Mouse (Mus musculus): ENCODE measurements at regions not wholly inside any gene's neighbourhood (a gene's known extent, or its start where the extent isn't known, plus 50 kb on each side); places are given as distances from the start of the nearest gene placed in this dataset.

DNA sequence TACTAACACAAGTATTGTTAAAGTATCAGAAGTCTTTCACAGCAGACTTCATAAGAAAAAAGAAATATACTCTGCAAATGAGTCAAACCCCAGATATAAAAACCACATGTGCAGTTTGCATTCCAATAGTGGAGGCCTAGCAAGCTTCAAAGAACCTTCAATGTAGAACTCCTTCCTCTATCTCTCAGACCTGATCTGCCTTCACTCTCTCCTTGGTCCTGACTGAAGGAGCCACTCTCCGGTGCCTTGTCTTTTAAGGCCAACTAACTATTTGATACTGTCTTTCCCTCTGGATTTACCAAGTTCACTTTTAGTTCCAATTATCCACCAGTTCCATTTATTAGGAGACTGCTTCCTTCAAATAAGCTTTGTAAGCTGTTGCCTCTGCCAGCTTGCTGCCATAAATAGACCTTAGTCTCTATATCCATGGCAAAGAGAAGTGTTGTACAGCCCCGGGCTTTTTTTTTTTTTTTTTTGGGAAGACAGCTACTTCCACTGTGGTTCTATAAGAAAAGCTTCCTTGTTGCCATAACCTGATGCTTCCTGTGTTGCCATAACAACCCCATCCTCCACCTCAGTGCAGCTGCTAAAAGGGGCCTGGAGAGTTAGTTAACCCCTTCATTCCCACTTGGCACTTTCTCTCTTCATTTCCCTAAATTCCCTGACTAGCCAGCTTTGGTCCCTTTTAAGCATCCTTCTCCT is 266.5 kb upstream of the Tbl1xr1 start:
- ATAC-seq (ENCODE audit: low FRiP score), result peak; percentile 88
- peak overlapping the region; percentile 33; the same call in 1 of the 2 replicates for H3K27ac ChIP-seq (replicated peaks)

DNA sequence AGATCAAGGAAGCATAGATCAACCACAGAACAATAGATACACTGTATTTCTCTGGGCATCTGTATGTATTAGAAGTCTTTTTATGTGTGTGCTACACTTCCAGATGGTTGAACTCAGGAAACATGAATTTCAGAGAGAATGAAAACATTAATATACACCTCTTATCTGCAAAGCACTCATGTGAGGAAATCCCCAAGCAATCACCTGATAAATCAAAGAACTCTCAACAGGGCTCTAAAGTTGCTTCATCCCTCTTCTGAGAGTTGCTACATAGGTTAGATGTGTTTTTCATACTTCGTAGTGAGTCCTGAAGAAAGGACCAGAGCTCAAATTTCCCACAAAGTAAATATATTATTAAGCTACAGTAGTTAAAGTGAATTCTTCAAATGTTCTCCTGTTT is 263.1 kb upstream of the Tbl1xr1 start:
- Histone ChIP-seq H3K4me1 (peaks cover 17% of the 10 kb centered on the region), H3K9me3 (replicated peaks) (no peaks in the 10 kb centered on the region), H3K4me2 (no peak overlapping the region), H3K9ac (replicated peaks) (no peak overlapping the region), H3K27ac (replicated peaks) (no peak overlapping the region), H3K4me3 (replicated peaks) (no peak overlapping the region), H3K36me3 (no peaks in the 10 kb centered on the region), H3K27me3 (replicated peaks) (no peaks in the 10 kb centered on the region)
- 73% methylated on average over 1 of the region's 1 CpGs for WGBS
- no peak for ATAC-seq (ENCODE audit: low FRiP score)

More for the DNA sequence above, 266.5 kb upstream of the Tbl1xr1 start:
- Histone ChIP-seq H3K4me2 (no peak overlapping the region), H3K4me1 (peaks cover 14% of the 10 kb centered on the region), H3K9me3 (replicated peaks) (no peaks in the 10 kb centered on the region), H3K36me3 (no peaks in the 10 kb centered on the region), H3K4me3 (replicated peaks) (no peak overlapping the region), H3K27me3 (replicated peaks) (no peaks in the 10 kb centered on the region), H3K9ac (replicated peaks) (no peak overlapping the region)
- WGBS, result 10% methylated on average over 2 of the region's 2 CpGs

GRCm38 (mm10) chr3:21816968-21817858 is 259.2 kb upstream of the Tbl1xr1 start:
- 29% methylated on average over 4 of the region's 4 CpGs for WGBS

GRCm38 (mm10) chr3:21819030-21819429 is 257.4 kb upstream of the Tbl1xr1 start:
- no peak for ATAC-seq (ENCODE audit: low FRiP score)
- WGBS, result 67% methylated on average over 4 of the region's 4 CpGs
- H3K4me3 ChIP-seq (replicated peaks), result no peak overlapping the region

More at GRCm38 (mm10) chr3:21816968-21817858, 259.2 kb upstream of the Tbl1xr1 start:
- H3K9ac ChIP-seq (replicated peaks), result no peak overlapping the region
- H3K4me1 ChIP-seq, result peaks cover 2% of the 10 kb centered on the region; the same call in 1 of the 2 replicates
- H3K27me3 ChIP-seq (replicated peaks), result no peaks in the 10 kb centered on the region
- H3K9me3 ChIP-seq (replicated peaks), result no peaks in the 10 kb centered on the region
- no peak overlapping the region for H3K4me2 ChIP-seq
- H3K4me3 ChIP-seq (replicated peaks), result no peak overlapping the region
- H3K36me3 ChIP-seq, result no peaks in the 10 kb centered on the region
- ATAC-seq (ENCODE audit: low FRiP score), result peak; percentile 59; the same call in 1 of the 2 replicates
- no peak overlapping the region for H3K27ac ChIP-seq (replicated peaks)

GRCm38 (mm10) chr3:21820051-21820598 is 256.3 kb upstream of the Tbl1xr1 start:
- H3K9ac ChIP-seq (replicated peaks), result no peak overlapping the region
- WGBS, result 70% methylated on average over 3 of the region's 3 CpGs
- H3K27me3 ChIP-seq (replicated peaks), result no peaks in the 10 kb centered on the region
- no peaks in the 10 kb centered on the region for H3K9me3 ChIP-seq (replicated peaks)
- H3K4me2 ChIP-seq, result no peak overlapping the region
- peaks cover 10% of the 10 kb centered on the region for H3K4me1 ChIP-seq
- H3K4me3 ChIP-seq (replicated peaks), result no peak overlapping the region
- no peak for ATAC-seq (ENCODE audit: low FRiP score)
- no peaks in the 10 kb centered on the region for H3K36me3 ChIP-seq
- H3K27ac ChIP-seq (replicated peaks), result no peak overlapping the region

More at GRCm38 (mm10) chr3:21819030-21819429, 257.4 kb upstream of the Tbl1xr1 start:
- Histone ChIP-seq H3K4me2 (no peak overlapping the region), H3K9me3 (replicated peaks) (no peaks in the 10 kb centered on the region), H3K36me3 (no peaks in the 10 kb centered on the region), H3K9ac (replicated peaks) (no peak overlapping the region), H3K4me1 (peaks cover 5% of the 10 kb centered on the region), H3K27ac (replicated peaks) (no peak overlapping the region), H3K27me3 (replicated peaks) (no peaks in the 10 kb centered on the region)

DNA sequence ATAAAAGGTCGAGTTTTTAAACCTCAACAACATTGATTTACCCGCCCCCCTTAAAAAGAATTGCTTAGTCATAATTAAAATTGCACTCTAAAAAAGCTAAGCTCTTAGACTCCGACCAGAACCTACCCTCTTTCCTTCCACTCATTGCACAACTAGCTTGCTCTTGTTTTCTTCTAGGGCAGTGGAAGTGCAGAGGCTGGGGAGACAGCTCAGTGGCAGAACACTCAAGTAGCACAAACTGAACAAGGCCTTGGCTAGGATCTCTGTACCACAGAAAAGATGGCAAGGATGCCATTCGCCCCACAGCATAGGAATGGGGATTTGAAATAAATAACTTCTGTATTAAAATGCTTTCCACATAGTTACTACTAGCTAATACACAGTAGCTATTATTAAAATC is 253.8 kb upstream of the Tbl1xr1 start:
- ATAC-seq (ENCODE audit: low FRiP score), result no peak
- WGBS, result 80% methylated on average over 4 of the region's 4 CpGs
- H3K27me3 ChIP-seq (replicated peaks), result no peaks in the 10 kb centered on the region
- H3K4me2 ChIP-seq, result no peak overlapping the region
- peaks cover 7% of the 10 kb centered on the region; the same call in 1 of the 2 replicates for H3K4me1 ChIP-seq
- H3K4me3 ChIP-seq (replicated peaks), result no peak overlapping the region
- H3K36me3 ChIP-seq, result no peaks in the 10 kb centered on the region
- no peak overlapping the region for H3K27ac ChIP-seq (replicated peaks)
- no peak overlapping the region for H3K9ac ChIP-seq (replicated peaks)
- no peaks in the 10 kb centered on the region for H3K9me3 ChIP-seq (replicated peaks)

GRCm38 (mm10) chr3:21823331-21823730 is 253.1 kb upstream of the Tbl1xr1 start:
- no peak overlapping the region for H3K27ac ChIP-seq (replicated peaks)
- H3K36me3 ChIP-seq, result no peaks in the 10 kb centered on the region
- no peak overlapping the region for H3K4me2 ChIP-seq
- H3K4me1 ChIP-seq, result peaks cover 7% of the 10 kb centered on the region; the same call in 1 of the 2 replicates
- H3K9me3 ChIP-seq (replicated peaks), result no peaks in the 10 kb centered on the region
- 76% methylated on average over 4 of the region's 4 CpGs for WGBS
- ATAC-seq (ENCODE audit: low FRiP score), result no peak
- no peak overlapping the region for H3K9ac ChIP-seq (replicated peaks)
- no peaks in the 10 kb centered on the region for H3K27me3 ChIP-seq (replicated peaks)
- no peak overlapping the region for H3K4me3 ChIP-seq (replicated peaks)

- Histone ChIP-seq H3K4me3 (replicated peaks) (no peak overlapping the region), H3K36me3 (no peaks in the 10 kb centered on the region), H3K4me1 (peaks cover 7% of the 10 kb centered on the region; the same call in 1 of the 2 replicates), H3K27ac (replicated peaks) (no peak overlapping the region), H3K27me3 (replicated peaks) (no peaks in the 10 kb centered on the region), H3K9ac (replicated peaks) (no peak overlapping the region), H3K9me3 (replicated peaks) (no peaks in the 10 kb centered on the region), H3K4me2 (no peak overlapping the region)
- WGBS, result 37% methylated on average over 8 of the region's 8 CpGs
- peak; percentile 47; the same call in 1 of the 2 replicates for ATAC-seq (ENCODE audit: low FRiP score)
Measured at GRCm38 (mm10) chr3:21824101-21824880, 252.2 kb upstream of the Tbl1xr1 start.

DNA sequence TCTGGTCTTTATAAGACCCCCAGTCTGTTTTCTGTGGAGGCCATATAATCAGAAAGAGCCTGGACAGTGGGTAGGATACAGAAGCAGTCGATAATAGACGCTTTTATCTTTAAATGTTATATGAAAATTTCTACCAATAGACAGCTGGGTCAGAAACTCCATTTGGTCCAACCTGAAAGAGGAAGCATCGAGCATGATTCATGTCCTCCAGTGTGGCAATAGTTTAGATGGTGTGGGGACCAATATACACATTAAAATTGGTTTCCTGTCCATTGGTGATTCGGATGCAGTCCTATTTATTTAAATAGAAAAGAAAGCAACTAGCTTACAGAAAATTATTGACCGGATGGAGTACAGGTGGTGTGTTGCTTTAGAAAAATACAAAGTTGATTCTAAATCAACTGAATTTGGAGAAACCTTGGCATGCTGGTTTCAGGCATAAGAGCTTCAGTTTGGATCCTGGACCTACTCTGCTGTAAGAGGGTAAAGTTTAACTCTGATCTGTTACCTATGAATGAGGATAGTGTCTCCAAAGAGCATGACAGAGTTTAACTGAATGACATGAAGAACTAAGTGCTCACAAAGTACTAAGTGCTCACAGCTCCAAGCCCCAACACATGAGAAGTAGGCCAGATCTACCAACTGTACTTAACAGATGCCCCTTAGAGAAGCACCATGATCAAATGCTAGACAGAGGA is 251.4 kb upstream of the Tbl1xr1 start:
- Histone ChIP-seq H3K27me3 (replicated peaks) (no peaks in the 10 kb centered on the region), H3K4me2 (no peak overlapping the region), H3K9ac (replicated peaks) (no peak overlapping the region), H3K4me3 (replicated peaks) (no peak overlapping the region), H3K4me1 (peaks cover 7% of the 10 kb centered on the region; the same call in 1 of the 2 replicates), H3K27ac (replicated peaks) (no peak overlapping the region), H3K9me3 (replicated peaks) (no peaks in the 10 kb centered on the region), H3K36me3 (no peaks in the 10 kb centered on the region)
- ATAC-seq (ENCODE audit: low FRiP score), result no peak
- WGBS, result 95% methylated on average over 5 of the region's 5 CpGs

DNA sequence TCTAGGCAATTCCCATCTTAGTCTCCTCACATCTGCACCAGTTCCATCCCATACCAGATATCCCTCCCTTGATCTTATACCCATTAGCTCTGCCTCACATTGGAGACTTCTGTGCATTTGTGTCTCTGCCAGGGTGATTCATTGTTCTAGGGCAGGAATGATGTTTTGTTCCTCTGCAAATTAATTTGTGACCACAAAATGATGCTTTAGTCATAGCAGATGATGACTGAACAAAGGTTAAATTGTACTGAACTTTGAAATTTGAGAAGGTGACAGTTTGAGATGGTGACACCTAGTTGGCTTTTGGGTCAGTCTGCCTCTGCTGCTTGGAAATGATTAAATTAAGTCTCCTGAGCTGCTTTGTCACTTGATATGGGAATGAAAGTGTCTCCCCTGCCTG is 248.8 kb upstream of the Tbl1xr1 start:
- Histone ChIP-seq H3K36me3 (no peaks in the 10 kb centered on the region), H3K4me1 (peaks cover 7% of the 10 kb centered on the region; the same call in 1 of the 2 replicates), H3K4me2 (no peak overlapping the region), H3K4me3 (replicated peaks) (no peak overlapping the region), H3K27me3 (replicated peaks) (no peaks in the 10 kb centered on the region), H3K9me3 (replicated peaks) (no peaks in the 10 kb centered on the region), H3K27ac (replicated peaks) (no peak overlapping the region), H3K9ac (replicated peaks) (no peak overlapping the region)
- ATAC-seq (ENCODE audit: low FRiP score), result no peak

GRCm38 (mm10) chr3:21833111-21833510 is 243.3 kb upstream of the Tbl1xr1 start:
- H3K4me3 ChIP-seq (replicated peaks), result no peak overlapping the region
- no peak overlapping the region for H3K27ac ChIP-seq (replicated peaks)
- H3K9me3 ChIP-seq (replicated peaks), result no peaks in the 10 kb centered on the region
- H3K4me2 ChIP-seq, result no peak overlapping the region
- no peaks in the 10 kb centered on the region for H3K4me1 ChIP-seq
- no peak overlapping the region for H3K9ac ChIP-seq (replicated peaks)
- H3K27me3 ChIP-seq (replicated peaks), result no peaks in the 10 kb centered on the region
- H3K36me3 ChIP-seq, result no peaks in the 10 kb centered on the region
- ATAC-seq (ENCODE audit: low FRiP score), result no peak
- WGBS, result 91% methylated on average over 12 of the region's 12 CpGs
